Mouse (Mus musculus) naive thymus-derived CD4-positive, alpha-beta T cell, adult 2 months (primary cell): ENCODE results near the gene Mroh2a.

Experiments used
- DNase-seq: peaks from one replicate; pipeline ENCODE4 v3.0.0-alpha.2; 2011; ENCODE audit warnings: low read depth

Mroh2a gene

DNA sequence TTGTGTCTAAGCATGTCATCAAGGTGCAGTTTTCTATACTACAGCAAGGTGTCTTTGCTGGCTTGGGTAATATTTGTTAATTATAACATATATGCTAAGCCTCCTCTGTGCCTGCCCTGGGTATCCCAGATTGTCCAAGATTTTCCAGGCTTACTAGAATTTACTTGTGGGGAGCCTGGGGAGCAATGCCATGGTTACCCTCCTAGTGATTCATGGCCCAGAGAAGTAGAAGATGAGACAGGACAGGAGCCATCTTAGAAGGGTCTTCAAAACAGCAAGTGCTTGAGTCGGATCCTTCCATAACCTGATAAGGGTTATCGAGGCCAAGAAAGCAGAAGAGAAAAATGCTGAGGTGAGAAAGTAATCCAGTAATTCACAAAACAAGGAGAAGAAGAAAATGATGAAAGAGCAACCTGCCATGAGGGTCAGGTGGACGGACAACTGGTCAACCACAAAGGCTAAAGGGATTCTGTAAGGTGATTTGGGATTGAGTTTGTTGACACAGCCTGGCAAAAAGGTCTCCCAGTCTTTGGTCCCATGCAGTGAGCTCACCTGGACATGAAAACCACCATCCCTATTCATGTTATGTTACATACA lies 64.7 kb downstream of the Mroh2a start:
- peak; percentile 7 for DNase-seq

DNA sequence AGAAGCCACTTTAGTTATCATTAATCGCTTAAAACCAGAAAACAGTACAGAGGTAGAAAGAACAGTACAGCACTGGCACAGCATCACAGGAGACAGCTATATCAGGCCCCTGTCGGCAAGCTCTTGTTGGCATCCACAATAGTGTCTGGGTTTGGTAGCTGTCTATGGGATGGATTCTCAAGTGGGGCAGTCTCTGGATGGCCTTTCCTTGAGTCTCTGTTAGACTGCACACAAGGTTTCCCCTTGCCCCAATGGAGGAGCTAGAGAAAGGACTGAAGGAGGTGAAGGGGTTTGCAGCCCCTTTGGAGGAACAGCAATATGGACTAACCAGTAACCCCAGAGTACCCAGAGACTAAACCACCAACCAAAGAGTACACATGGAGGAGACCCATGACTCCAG lies 65.3 kb downstream of the Mroh2a start:
- DNase-seq = peak; percentile 3

DNA sequence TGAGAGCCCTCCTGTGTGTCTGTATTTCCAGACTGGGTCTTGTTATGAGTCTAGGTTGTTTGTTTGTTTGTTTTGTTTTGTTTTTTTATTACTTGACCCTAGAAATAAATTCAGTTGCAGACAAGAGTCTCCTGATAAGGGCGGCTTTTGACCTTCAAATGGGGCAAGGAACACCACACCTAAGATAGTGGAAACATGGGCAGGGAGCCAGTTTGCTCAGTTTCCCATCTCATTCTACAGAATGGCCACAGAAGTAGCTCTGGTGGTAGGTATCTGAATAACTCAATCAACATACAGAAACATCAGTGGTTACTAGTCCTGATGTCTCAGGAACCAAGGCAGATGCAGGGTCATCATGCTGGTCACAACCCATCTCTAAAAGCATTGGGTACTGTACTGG lies 67.9 kb downstream of the Mroh2a start:
- peak; percentile 6 for DNase-seq

DNA sequence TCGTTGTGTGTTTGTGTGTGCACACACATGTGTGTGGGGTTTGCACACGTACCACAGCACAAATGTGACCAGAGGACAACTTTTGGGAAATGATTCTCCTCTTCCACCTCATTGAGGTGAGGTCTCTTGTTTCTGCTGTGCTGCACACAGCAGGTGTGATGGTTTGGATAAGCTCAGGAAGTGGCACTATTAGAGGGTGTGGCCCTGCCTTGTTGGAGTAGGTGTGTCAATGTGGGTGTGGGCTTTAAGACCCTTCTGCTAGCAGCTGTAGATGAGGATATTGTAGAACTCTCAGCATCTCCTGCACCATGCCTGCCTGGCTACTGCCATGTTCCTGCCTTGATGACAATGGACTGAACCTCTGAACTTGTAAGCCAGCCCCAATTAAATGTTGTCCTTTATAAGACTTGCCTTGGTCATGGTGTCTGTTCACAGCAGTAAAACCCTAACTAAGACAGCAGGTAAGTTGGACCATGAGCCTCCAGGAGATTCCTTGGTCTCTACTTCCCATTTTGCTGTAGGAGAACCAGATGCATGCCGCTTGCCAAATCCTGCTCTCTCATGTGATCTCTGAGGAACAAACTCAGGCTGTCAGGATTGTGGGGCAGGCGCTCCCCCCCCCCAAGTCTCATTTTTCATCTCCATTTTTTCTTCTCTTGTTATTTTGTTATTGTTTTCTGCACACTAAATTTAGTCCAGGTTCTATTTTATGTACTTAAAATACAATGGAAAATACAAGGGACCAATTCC lies 69.6 kb downstream of the Mroh2a start:
- peak; percentile 4 for DNase-seq

DNA sequence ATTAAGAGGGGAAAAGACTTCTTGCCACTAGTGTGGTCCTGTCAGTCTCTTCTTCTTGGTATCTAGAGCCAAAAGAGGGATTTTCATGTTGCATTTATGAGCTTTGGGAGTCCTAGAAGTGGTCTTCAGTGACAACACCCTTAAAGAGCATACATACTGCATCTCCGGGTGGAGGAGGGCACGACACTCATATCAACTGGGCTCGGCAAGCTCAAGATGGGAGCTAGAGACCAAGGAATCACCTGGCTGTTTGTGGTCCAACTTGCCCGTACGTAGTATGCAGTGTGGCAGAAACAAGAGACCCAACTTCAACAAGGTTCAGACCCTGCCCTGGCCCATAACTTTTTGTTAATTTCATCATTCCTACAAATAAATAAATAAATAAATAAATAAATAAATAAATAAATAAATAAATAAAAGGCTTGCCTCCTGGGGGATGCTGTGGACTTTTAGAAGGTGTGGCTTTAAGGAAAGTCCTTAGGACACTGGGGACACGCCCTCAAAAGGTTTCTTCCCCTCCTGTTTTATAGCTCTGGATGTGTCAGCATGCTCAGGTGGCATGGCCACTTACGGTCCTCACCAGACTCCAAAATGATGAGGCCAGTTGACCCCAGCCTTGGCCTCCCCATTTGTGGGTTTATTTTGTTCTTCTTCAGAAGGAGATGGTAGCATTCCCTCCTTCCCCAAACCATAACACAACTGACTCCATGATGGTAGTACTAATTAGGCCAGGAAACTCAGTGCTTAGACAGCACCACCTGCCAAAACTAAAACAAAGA lies 70.9 kb downstream of the Mroh2a start:
- DNase-seq = peak; percentile 6

DNA sequence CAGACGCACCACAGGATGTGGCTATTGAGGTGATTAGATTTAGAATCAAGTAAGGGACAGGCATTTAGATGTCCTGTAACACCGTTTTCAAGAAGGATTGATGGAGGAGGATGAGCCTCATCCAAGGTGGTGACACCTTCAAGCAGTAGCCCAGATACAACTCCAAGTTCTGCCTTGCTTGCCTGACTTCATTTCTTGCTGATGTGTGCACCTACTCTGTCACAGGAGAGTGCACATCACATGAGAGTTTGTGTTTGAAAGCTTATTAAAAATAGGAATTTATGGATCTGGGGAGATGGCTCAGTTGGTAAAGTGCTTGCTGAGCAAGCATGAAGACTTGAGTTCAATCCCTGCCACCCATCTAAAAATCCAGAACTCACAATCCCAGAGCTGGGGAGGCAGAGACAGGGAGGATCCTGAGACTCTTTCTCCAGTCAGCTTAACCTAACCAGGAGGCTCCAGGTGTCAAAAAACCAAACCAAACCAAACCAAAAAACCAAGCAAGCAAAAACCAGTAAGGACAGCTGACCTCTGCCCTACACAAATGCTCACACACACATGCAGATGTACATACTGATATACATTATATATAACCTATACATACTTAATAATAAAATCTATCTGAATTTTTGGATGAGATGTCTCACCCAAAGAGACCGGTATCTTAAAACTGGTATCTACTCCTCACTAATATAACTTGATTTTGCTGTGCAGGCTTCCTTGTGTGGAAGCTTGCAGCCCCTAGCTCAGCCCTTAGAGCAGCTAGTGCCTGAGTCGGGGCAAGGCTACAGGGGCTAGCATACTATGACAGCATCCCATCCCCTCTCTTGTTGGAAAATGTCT lies 72.1 kb downstream of the Mroh2a start:
- peak; percentile 11 for DNase-seq

DNA sequence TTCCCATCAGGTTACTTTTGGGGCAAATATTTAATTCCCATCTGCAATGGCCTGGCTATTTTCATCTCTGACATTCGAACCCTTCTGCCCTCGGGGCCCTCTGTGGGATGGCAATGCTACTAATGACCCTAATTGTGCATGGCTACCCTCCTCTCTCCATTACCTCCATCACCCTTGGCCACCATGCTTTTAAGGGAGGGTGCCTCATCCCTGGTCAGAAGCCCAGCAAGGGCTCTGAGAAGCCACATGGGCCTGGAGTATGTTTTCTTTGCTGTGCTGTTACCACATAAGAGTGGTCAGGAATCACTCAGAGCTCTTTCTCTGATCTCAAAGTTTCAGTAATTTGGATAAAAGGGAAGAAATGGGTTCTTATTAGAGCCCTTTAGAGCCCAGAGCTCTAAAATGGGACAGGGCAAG lies 72.8 kb downstream of the Mroh2a start:
- DNase-seq = peak; percentile 3

DNA sequence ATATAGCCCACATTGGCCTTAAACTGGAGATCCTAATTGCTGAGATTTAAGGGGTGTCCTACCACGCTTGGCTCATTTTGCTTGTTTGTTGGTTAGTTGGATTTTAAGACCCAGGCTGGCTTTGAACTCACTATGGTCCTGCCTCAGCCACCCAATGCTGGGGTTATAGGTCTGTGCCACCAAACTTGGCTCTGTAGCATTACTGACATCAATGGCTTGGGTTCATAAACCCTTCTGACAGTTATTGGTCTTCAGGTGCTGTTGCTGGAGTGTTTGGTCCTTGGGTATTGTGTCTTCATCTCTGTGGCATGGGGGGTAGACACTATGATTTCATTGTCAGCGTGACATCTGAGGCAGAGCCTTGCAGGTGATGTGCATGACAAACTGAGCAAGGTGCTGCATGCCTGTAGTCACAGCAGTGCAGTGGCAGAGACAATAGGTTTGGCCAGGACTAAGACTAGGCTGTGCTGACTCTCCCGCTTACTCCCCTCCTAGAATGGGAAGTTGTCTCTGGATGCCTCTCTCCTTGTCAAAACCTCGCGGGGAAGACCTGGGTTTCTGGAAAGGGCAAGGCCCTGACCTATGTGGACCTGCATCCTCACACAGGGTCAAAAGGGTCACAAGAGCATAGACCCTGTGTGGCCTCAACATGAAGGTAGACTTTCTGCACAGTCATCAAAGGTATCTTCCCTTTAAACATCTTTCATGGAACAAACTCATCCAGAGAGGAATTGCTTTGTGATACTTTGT lies 73.7 kb downstream of the Mroh2a start:
- DNase-seq = peak; percentile 6

DNA sequence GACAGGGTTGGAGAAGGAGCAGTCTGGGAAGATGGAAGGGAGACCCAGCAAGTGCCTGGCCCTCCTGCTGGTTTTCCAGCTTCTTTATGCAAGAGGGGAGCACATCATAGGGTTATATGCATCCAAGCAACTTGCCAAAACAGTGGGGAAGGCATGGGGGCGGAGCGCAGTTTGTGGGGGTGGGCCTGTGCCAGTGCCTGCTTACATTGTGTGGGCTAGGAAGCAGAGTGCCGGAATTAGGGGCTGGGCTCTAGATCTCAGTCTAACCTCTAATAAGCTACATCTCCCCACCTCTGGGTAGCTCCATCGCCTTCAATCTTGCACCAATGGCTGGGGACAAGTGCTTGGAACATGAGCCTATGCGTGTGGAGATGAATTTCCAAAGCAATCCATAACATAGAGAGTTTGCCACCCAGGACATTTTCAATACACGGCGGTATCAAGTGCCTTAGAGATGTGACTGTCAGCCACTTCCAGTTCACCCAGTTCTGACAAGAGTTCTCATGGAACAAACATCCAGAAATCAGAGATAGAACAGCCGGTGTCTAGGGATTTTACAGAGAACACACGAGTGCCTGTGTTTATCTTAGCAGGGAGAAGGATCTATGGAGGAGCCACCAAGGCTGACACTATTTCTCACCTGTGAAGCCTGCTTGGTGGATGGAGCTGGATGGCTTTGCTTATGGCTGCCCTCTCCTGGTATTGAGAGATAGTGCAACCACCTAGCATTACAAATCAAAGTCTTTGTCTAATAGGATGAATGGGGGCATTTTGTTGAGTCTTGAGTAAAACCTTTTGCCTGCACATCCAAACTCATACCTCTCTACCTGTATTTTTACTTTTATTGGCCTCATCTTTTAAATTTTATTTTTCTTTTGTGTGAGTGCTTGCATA lies 74.6 kb downstream of the Mroh2a start:
- peak; percentile 24 for DNase-seq

DNA sequence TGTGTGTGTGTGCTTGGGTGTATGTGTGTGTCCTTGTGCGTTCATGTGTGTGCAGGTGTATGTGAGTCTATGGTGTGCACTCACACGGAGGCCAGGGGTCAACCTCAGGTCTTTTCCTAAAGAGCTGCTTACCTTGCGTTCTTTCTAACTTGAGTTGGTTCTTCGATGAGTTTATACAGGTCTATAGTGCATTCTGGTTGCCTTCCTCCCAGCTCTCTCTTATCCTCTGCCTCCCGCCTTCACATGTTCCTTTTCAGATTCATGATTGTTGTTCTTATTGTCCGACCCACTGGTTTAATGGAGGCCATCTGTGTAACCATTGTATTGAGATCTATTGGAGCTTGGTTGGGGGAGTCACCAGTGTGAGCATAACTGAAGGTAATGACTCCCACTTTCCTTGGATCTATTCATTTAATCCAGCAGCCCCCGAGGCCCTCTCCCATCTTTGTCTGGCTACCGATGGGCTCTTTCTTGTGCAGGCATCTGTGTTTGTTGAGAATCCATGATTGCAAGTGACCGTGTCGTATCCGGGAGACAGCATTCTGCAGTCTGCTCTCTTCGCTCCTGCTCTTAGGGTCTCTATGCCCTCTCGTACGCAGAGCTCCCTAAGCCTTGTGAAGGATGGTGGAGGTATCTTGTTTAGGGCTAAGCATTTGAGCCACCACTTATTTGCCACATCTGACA lies 75.4 kb downstream of the Mroh2a start:
- peak; percentile 5 for DNase-seq

DNA sequence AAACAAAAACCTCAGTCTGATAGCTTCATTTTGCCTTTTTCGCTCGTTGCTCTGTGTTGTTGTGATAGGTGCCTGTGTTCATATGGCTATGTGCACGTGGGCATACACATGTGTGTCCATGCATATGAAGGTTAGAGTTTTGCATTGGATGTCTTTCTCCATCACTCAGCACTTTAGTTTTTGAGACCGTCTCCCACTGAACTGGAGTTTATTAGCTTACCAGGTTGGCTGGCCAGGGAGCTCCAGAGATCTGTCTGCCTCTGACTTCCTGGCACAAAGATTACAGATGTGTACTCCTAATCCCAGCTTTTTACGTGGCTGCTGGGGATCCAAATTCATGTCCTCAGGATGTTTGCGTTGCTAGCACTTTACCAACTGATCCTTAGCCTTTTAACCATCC lies 77.0 kb downstream of the Mroh2a start:
- peak; percentile 4 for DNase-seq

DNA sequence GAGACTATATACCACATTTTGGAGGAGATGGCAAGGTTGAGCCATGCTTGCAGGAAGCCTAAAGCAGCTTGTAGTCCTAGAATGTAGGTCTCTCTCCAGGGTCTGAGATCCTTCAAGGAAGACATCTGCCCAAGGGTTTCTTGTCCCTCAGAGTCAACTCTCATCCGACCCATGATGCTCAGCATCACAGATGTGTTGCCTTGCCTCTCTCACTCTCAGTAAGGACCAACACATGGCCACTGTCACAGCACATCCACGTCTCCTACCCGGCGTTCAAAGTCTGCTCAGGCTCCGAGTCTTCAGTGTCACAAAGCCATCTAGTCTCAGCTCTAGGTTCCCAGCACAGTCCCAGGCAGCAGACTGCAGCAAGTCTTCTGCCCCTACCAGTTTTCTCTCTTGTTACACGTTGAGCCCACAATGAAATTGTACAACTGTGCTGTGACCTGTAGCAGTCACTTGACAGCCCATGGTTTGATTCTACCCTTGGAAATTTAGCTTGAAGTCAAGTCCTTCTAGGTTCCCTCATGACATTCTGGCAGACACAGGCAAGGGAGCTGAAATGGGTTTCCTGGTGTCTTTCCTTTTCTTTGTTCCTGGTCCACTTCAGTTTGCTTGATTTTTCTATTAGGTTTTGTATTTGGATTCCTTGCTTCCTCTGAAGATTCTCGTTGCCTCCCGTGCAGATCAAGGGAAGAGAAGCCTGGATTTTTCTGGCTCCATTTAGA lies 77.6 kb downstream of the Mroh2a start:
- DNase-seq = peak; percentile 8

DNA sequence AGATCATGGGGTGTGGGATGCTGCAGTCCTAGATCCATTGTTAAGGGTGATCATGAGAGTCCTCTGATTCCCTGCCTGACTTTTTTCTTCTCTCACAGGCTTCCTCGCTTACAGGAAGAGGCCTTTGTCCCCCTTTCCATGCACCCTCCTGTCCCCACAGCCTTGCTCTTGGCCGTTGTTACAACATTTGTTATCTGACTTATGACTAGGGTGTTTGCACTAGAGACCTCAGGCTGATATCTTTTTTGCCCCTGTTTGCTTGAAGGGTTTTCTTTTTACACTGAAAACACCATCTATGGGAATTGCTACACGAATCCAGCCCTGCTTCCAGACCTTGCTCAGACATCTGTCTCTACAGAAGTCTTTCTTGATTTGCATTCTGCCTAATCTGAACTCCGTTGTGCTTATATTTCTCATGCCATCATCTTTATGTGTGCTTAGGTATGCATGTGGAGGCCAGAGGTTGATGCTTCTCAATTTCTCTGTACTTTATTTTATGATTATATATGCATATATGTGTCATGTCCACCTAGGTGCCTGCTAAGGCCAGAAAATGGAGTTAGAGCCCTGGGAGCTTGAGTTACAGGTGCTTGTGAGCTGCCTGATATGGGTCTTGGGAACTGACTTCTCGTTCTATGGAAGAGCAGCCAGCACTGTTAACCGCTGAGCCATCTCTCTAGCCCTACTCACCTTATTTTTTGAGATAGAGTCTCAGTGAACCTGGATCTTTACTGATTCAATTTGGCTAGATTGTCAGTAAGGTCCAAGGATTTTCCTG lies 78.4 kb downstream of the Mroh2a start:
- DNase-seq = peak; percentile 7

DNA sequence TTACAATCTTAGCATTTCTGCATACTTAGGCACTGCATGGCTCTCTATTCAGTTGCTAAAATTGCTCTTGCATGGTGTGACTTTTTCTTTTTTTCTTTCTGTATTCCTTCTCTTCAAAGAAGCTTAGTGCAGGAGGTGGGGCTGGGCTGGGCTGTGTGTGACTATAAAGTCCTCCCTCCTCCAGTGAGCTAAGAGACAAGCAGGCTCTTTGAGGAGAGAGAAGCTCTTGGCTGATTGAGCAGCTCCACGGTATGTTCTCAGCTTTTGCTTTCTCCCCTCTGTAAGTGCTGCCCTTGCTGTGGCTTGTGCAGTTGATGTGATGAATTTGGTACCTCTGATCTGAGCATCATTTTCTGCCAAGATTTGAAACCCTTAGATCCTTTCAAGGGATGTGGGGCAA lies 79.8 kb downstream of the Mroh2a start:
- peak; percentile 2 for DNase-seq

DNA sequence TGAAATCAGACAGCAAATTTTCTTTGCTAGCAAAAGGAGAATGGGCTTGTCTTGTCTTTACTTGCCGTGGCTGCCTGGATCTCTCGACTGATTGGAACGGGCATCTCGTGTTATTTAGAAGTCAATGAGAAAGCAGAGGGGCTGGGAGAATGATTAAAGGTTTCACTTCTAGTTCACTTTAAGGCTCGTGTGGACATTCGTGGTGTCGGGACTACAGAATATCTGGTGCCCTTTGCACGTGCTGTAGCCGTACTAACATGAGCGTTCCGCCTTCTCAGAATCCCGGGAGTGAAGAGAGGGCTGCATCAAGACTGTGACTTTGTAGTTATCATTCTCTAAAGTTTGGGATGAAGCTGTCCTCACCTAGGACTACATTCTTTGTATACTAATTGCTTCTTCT lies 80.4 kb downstream of the Mroh2a start:
- DNase-seq = peak; percentile 2

DNA sequence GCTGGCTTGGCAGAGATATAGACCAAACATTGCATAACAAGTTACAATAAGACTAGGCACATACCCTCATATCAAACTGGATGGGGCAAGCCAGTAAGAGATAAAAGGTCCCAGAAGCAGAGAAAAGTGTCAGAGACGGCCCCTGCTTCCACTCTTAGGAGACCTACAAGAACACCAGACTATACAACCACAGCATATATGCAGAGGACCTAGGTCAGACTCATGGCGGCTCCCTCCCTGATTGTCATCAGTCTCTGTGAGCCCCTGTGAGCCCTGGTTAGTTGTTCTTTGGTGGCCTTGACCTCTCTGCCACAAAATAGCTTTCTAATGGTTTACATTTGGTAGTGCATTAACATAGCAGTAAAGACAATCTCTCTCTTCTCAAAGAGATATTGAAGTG lies 82.2 kb downstream of the Mroh2a start:
- DNase-seq = peak; percentile 3

DNA sequence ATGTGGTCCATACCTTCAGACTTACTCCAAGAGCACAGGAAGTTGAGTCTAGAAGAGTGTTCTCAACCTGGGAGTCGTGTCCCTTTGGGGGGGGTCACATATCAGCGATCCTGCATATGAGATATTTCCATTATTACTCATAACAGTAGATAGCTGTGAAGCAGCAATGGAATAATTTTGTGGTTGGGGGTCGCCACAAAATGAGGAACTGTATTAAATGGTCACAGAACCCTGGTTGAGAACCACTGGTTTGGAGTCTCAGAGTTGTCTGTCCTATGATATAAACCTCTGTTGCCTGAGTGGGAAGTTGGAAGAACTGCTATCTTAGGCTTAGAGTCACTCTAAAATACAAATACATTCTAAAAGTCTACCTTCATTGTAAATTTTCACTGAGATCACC lies 83.1 kb downstream of the Mroh2a start:
- peak; percentile 2 for DNase-seq

DNA sequence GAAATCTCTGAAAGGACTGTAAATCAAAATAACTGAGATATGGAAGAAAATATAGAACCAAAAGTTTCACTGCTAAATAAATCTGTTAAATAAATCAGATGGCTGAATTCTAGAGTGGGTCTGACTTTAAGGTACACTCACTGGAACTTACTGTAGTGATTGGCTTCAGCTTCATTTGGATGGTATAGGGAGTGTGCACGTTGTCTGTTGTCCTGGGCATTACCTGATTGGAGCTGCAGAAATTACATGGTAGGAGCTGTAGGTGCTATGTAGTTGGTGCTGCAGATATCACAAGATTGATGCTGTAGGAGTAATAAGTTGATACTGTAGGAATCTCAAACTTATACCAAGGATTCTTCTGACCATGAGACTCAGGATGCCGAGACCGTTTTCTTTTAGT lies 83.6 kb downstream of the Mroh2a start:
- DNase-seq = peak; percentile 2
